Mouse (Mus musculus): ENCODE results near the gene Me1. TPM values are rescaled to one million over a fixed set of nuclear protein-coding genes. Genes with fewer than 3 reads are reported as not detected.

Me1 gene
- polyA plus RNA-seq, 1 experiment from 2014 or later = 51.6 TPM

GRCm38 (mm10) chr9:86592676-86593668, 102.8 kb downstream of the Me1 start:
- Histone ChIP-seq H3K9me3 (ENCODE audit: control insufficient read depth) (no peaks in the 10 kb centered on the region), H3K27me3 (replicated peaks; ENCODE audit: control insufficient read depth, insufficient read depth, low read length) (no peaks in the 10 kb centered on the region), H3K4me2 (replicated peaks; ENCODE audit: low read depth) (no peak overlapping the region), H3K4me3 (ENCODE audit: low read depth, low read length) (no peak overlapping the region), H3K9ac (ENCODE audit: low read depth, low read length) (no peak overlapping the region), H3K36me3 (ENCODE audit: control insufficient read depth, insufficient read depth) (no peaks in the 10 kb centered on the region; the same call in 1 of the 2 replicates), H3K27ac (ENCODE audit: low read depth, low read length) (no peak overlapping the region), H3K4me1 (replicated peaks; ENCODE audit: control insufficient read depth, insufficient read depth, low read length) (no peaks in the 10 kb centered on the region)
- WGBS = 77% methylated on average over 19 of the region's 19 CpGs
- peak; percentile 80 for TF ChIP-seq CTCF (IDR thresholded peaks at IDR 0.05; ENCODE audit: low read depth)
- ATAC-seq = no peak

- WGBS = 90% methylated on average over 11 of the region's 11 CpGs
- TF ChIP-seq CTCF (IDR thresholded peaks at IDR 0.05; ENCODE audit: low read depth) = no peak
Measured at GRCm38 (mm10) chr9:86587019-86587795, 108.5 kb downstream of the Me1 start.

DNA sequence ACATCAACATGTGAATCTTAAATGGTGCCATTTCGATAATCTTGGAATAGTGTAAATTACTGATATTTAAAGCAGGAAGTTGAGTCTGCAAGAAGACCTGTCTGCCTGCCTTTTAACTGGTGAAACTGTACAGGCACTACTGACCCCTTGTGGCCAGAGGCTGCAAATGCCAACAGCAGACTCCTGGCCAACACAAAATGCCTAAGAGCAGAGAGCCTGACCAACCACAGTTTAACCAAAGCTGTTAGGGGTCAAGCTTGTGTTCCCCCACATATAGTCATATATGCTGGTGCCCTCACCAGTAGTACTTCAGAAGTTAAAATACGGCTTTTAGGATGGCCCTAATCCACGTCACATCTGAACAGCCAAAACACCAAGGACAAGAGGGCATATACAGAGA, 112.0 kb downstream of the Me1 start:
- ATAC-seq = no peak
- H3K27ac ChIP-seq (ENCODE audit: low read depth, low read length) = no peak overlapping the region
- no peak overlapping the region for H3K9ac ChIP-seq (ENCODE audit: low read depth, low read length)
- H3K4me3 ChIP-seq (ENCODE audit: low read depth, low read length) = no peak overlapping the region
- H3K4me2 ChIP-seq (replicated peaks; ENCODE audit: low read depth) = no peak overlapping the region
- no peaks in the 10 kb centered on the region for H3K4me1 ChIP-seq (replicated peaks; ENCODE audit: control insufficient read depth, insufficient read depth, low read length)
- no peaks in the 10 kb centered on the region for H3K27me3 ChIP-seq (replicated peaks; ENCODE audit: control insufficient read depth, insufficient read depth, low read length)
- peaks cover 4% of the 10 kb centered on the region; the same call in 1 of the 2 replicates for H3K36me3 ChIP-seq (ENCODE audit: control insufficient read depth, insufficient read depth)
- TF ChIP-seq CTCF (IDR thresholded peaks at IDR 0.05; ENCODE audit: low read depth) = peak; percentile 95
- whole genome bisulfite sequencing = 54% methylated on average over 3 of the region's 3 CpGs
- no peaks in the 10 kb centered on the region for H3K9me3 ChIP-seq (ENCODE audit: control insufficient read depth)

More at GRCm38 (mm10) chr9:86587019-86587795, 108.5 kb downstream of the Me1 start:
- H3K27me3 ChIP-seq (replicated peaks; ENCODE audit: control insufficient read depth, insufficient read depth, low read length) = no peaks in the 10 kb centered on the region
- H3K4me1 ChIP-seq (replicated peaks; ENCODE audit: control insufficient read depth, insufficient read depth, low read length) = no peaks in the 10 kb centered on the region
- no peak overlapping the region for H3K9ac ChIP-seq (ENCODE audit: low read depth, low read length)
- H3K27ac ChIP-seq (ENCODE audit: low read depth, low read length) = no peak overlapping the region
- H3K4me3 ChIP-seq (ENCODE audit: low read depth, low read length) = no peak overlapping the region
- H3K9me3 ChIP-seq (ENCODE audit: control insufficient read depth) = no peaks in the 10 kb centered on the region
- peaks cover 4% of the 10 kb centered on the region; the same call in 1 of the 2 replicates for H3K36me3 ChIP-seq (ENCODE audit: control insufficient read depth, insufficient read depth)
- ATAC-seq = peak; percentile 16; the same call in 1 of the 2 replicates
- no peak overlapping the region for H3K4me2 ChIP-seq (replicated peaks; ENCODE audit: low read depth)

DNA sequence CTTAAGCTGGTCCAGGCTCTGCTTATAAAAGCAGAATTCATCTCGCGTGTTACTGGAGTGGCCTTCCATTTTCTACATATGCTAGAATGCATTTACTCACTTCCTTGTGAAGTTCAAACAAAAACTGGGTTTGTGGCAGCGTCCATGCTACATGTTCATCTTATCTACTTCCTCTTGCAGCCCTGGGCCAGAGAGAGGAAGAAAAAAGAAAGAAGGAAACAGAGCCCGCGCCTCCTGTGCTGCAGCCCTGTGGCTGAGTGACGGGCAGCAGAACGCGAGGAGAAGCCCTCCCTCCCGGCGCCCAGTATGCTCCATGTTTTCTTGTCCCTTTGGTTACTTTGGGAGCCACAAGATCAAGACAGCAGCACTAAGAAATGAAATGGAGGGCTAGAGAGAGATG, 116.1 kb downstream of the Me1 start:
- Histone ChIP-seq H3K9ac (ENCODE audit: low read depth, low read length) (no peak overlapping the region), H3K4me3 (ENCODE audit: low read depth, low read length) (no peak overlapping the region), H3K4me2 (replicated peaks; ENCODE audit: low read depth) (no peak overlapping the region), H3K27ac (ENCODE audit: low read depth, low read length) (no peak overlapping the region), H3K9me3 (ENCODE audit: control insufficient read depth) (no peaks in the 10 kb centered on the region), H3K27me3 (replicated peaks; ENCODE audit: control insufficient read depth, insufficient read depth, low read length) (no peaks in the 10 kb centered on the region), H3K36me3 (ENCODE audit: control insufficient read depth, insufficient read depth) (peaks cover 4% of the 10 kb centered on the region; the same call in 1 of the 2 replicates), H3K4me1 (replicated peaks; ENCODE audit: control insufficient read depth, insufficient read depth, low read length) (no peaks in the 10 kb centered on the region)
- TF ChIP-seq CTCF (IDR thresholded peaks at IDR 0.05; ENCODE audit: low read depth) = no peak
- 68% methylated on average over 10 of the region's 10 CpGs for WGBS
- ATAC-seq = no peak

GRCm38 (mm10) chr9:86575178-86575577, 120.6 kb downstream of the Me1 start:
- H3K36me3 ChIP-seq (ENCODE audit: control insufficient read depth, insufficient read depth) = no peaks in the 10 kb centered on the region
- no peak overlapping the region for H3K4me3 ChIP-seq (ENCODE audit: low read depth, low read length)
- TF ChIP-seq CTCF (IDR thresholded peaks at IDR 0.05; ENCODE audit: low read depth) = no peak
- H3K9ac ChIP-seq (ENCODE audit: low read depth, low read length) = no peak overlapping the region
- H3K27ac ChIP-seq (ENCODE audit: low read depth, low read length) = no peak overlapping the region
- 0 out of 2 replicates have a peak, but pooled peaks cover 5% of the 10 kb centered on the region for H3K4me1 ChIP-seq (replicated peaks; ENCODE audit: control insufficient read depth, insufficient read depth, low read length)
- WGBS = 93% methylated on average over 6 of the region's 6 CpGs
- H3K4me2 ChIP-seq (replicated peaks; ENCODE audit: low read depth) = no peak overlapping the region
- no peaks in the 10 kb centered on the region for H3K9me3 ChIP-seq (ENCODE audit: control insufficient read depth)
- H3K27me3 ChIP-seq (replicated peaks; ENCODE audit: control insufficient read depth, insufficient read depth, low read length) = no peaks in the 10 kb centered on the region
- no peak for ATAC-seq
